Mouse (Mus musculus): ENCODE data around the gene Plcb3. TPM values are rescaled to one million over a fixed set of nuclear protein-coding genes. Genes with fewer than 3 reads are reported as not detected.
A peak's percentile ranks its signal among the peaks of the same experiment; 100 is the strongest.

Plcb3 gene
- total RNA-seq (2021): 10 to 100 TPM; 17.0 to 18.5 TPM

- intact Hi-C loops (cut with DNase I): loop anchor here (5.0 kb wide), 1 partner anchor 46 kb away; no protein-coding TSS in a partner anchor
- peak; percentile 50 to 61 for DNase-seq
Observed at GRCm38 (mm10) chr19:6975537-6976521, at the start of gene Plcb3. Gene Plcb3 (minus strand): TSS chr19:6976470.

- DNase-seq: peak; percentile 65 to 66
- intact Hi-C loops (cut with DNase I): loop anchor here (1.0 to 5.0 kb wide), 3 partner anchors 43 to 533 kb away; partner anchors contain the start of gene Plcb3
Observed at GRCm38 (mm10) chr19:7020224-7020641, 44.0 kb upstream of the Plcb3 start.

GRCm38 (mm10) chr19:7019191-7019590 is 42.9 kb upstream of the Plcb3 start, which contains the start of gene Fermt3:
Gene Fermt3 (minus strand): TSS chr19:7019469.
- peak; percentile 41 to 43 for DNase-seq
- intact Hi-C loops (cut with DNase I): no loop called here

GRCm38 (mm10) chr19:7018546-7018945 is 42.3 kb upstream of the Plcb3 start:
- no peak for DNase-seq
- intact Hi-C loops (cut with DNase I): no loop called here

GRCm38 (mm10) chr19:7017541-7018457 is 41.5 kb upstream of the Plcb3 start:
- DNase-seq: no peak
- intact Hi-C loops (cut with DNase I): no loop called here

- no peak for DNase-seq
- intact Hi-C loops (cut with DNase I): no loop called here
Observed at GRCm38 (mm10) chr19:7014481-7015135, 38.3 kb upstream of the Plcb3 start.

GRCm38 (mm10) chr19:7013984-7014383 is 37.7 kb upstream of the Plcb3 start:
- intact Hi-C loops (cut with DNase I): no loop called here
- no peak for DNase-seq

- intact Hi-C loops (cut with DNase I): no loop called here
- no peak for DNase-seq
Observed at GRCm38 (mm10) chr19:7012426-7012825, 36.2 kb upstream of the Plcb3 start.

GRCm38 (mm10) chr19:7006892-7007593 is 30.8 kb upstream of the Plcb3 start:
- no peak for DNase-seq
- intact Hi-C loops (cut with DNase I): no loop called here

- no peak for DNase-seq
- intact Hi-C loops (cut with DNase I): loop anchor here (5.0 kb wide), 1 partner anchor 38 kb away; the partner anchor contains the start of gene Stip1
Observed at GRCm38 (mm10) chr19:6999360-7000063, 23.2 kb upstream of the Plcb3 start.

- no peak for DNase-seq
- intact Hi-C loops (cut with DNase I): loop anchor here (5.0 kb wide), 1 partner anchor 39 kb away; the partner anchor contains the start of gene Stip1
Observed at GRCm38 (mm10) chr19:6997721-6998290, 21.5 kb upstream of the Plcb3 start.

- peak; percentile 88 to 89 for DNase-seq
- intact Hi-C loops (cut with DNase I): loop anchor here (5.0 kb wide), 1 partner anchor 41 kb away; the partner anchor contains the start of gene Stip1
Observed at GRCm38 (mm10) chr19:6996006-6996405, 19.7 kb upstream of the Plcb3 start, which contains the start of the genes Nudt22 and Trpt1. Gene Nudt22 (minus strand): TSS chr19:6996117. Gene Trpt1 (plus strand): TSS chr19:6996131.

- intact Hi-C loops (cut with DNase I): loop anchor here (5.0 kb wide), 1 partner anchor 42 kb away; the partner anchor contains the start of gene Stip1
- DNase-seq: no peak
Observed at GRCm38 (mm10) chr19:6995255-6995991, 19.2 kb upstream of the Plcb3 start.

- intact Hi-C loops (cut with DNase I): no loop called here
- no peak for DNase-seq
Observed at GRCm38 (mm10) chr19:6994489-6994888, 18.2 kb upstream of the Plcb3 start.

- no peak for DNase-seq
- intact Hi-C loops (cut with DNase I): no loop called here
Observed at GRCm38 (mm10) chr19:6994002-6994401, 17.7 kb upstream of the Plcb3 start.

- DNase-seq: no peak
- intact Hi-C loops (cut with DNase I): no loop called here
Observed at GRCm38 (mm10) chr19:6993011-6993770, 16.9 kb upstream of the Plcb3 start.

Data from heart, postnatal 36 days (tissue).